Mouse (Mus musculus) neural tube, embryonic 14.5 days (tissue): ENCODE measurements around the gene Atpif1. TPM values are rescaled to one million over a fixed set of nuclear protein-coding genes. Genes with fewer than 3 reads are reported as not detected.
"Not testable (repeated sequence)": the region's sequence is repeated elsewhere in the genome, so short reads cannot be mapped to it uniquely, and the experiment has no call there.

Experiments
- ATAC-seq: fragments of 200-750 bp; cut with Nextera tagmentation; 2 replicates; pipeline ENCODE4 v1.8.0; 2017; ENCODE audit warnings: low read depth, mild to moderate bottlenecking, moderate TSS enrichment, moderate library complexity
- H3K27ac ChIP-seq: fragments of 300-500 bp; sonication (generic); 2 replicates; pipeline ENCODE4 v1.5.1; 2014; ENCODE audit warnings: low read depth, mild to moderate bottlenecking, control low read depth, low read length, moderate library complexity, mixed read lengths
- H3K27me3 ChIP-seq: fragments of 300-500 bp; sonication (generic); 2 replicates; pipeline ENCODE4 v1.6.1; 2014; ENCODE audit warnings: low read length; ENCODE audit not compliant: control insufficient read depth, insufficient read depth
- H3K36me3 ChIP-seq: fragments of 300-500 bp; sonication (generic); 2 replicates; pipeline ENCODE4 v1.6.1; 2014; ENCODE audit warnings: low read length, mixed read lengths; ENCODE audit not compliant: control insufficient read depth, insufficient read depth
- H3K4me1 ChIP-seq: fragments of 300-500 bp; sonication (generic); 2 replicates; pipeline ENCODE4 v1.6.1; 2014; ENCODE audit warnings: low read length; ENCODE audit not compliant: control insufficient read depth, insufficient read depth
- H3K4me2 ChIP-seq: fragments of 300-500 bp; sonication (generic); 2 replicates; pipeline ENCODE4 v1.6.1; 2014; ENCODE audit warnings: mild to moderate bottlenecking, low read depth, low read length, control low read depth
- H3K4me3 ChIP-seq: fragments of 300-500 bp; sonication (generic); 2 replicates; pipeline ENCODE4 v1.5.1; 2014; ENCODE audit warnings: low read depth, low read length, control low read depth, mixed read lengths
- H3K9ac ChIP-seq: fragments of 300-500 bp; sonication (generic); replicated peaks from 2 replicates; pipeline ENCODE4 v1.6.1; 2014; ENCODE audit warnings: low read depth, mild to moderate bottlenecking, control low read depth, low read length, mixed read lengths
- H3K9me3 ChIP-seq: fragments of 300-500 bp; sonication (generic); 2 replicates; pipeline ENCODE4 v1.6.1; 2016; ENCODE audit warnings: low read length; ENCODE audit not compliant: control insufficient read depth
- WGBS: fragments of 180-500 bp; shearing (Covaris S2); extraction: QIAGEN DNeasy Blood & Tissue Kit; methylation state at CpG from one replicate; pipeline ENCODE4 v1.1.7; 2014; 5-methylcytosine and 5-hydroxymethylcytosine counted together
- polyA plus RNA-seq: library from polyadenylated mRNA; unstranded; fragments of >200 nt; fragmentation: Nextera tagmentation; extraction: Ambion mirVana; gene quantifications from 2 replicates; pipeline ENCODE4 v1.2.1, GENCODE M21; 2014

Atpif1 gene
- polyA plus RNA-seq, 1 experiment from 2014 or later, result 1,728 TPM

- not testable (repeated sequence) for H3K9me3 ChIP-seq, ATAC-seq
These were observed 22.1 kb upstream of the Atpif1 start for GRCm38 (mm10) chr4:132555550-132555949.

GRCm38 (mm10) chr4:132554653-132555052 lies 21.2 kb upstream of the Atpif1 start:
- no peak overlapping the region for H3K9ac ChIP-seq
- 86% methylated on average over 8 of the region's 8 CpGs for WGBS
- H3K4me2 ChIP-seq, result no peak overlapping the region
- H3K27ac ChIP-seq, result no peak overlapping the region
- no peaks in the 10 kb centered on the region for H3K27me3 ChIP-seq
- H3K36me3 ChIP-seq, result peaks cover 28% of the 10 kb centered on the region
- no peaks in the 10 kb centered on the region for H3K9me3 ChIP-seq
- H3K4me3 ChIP-seq, result no peak overlapping the region
- ATAC-seq, result no peak
- no peaks in the 10 kb centered on the region for H3K4me1 ChIP-seq

More at GRCm38 (mm10) chr4:132555550-132555949, 22.1 kb upstream of the Atpif1 start:
- 89% methylated on average over 7 of the region's 7 CpGs for WGBS
- H3K36me3 ChIP-seq, result peaks cover 25% of the 10 kb centered on the region
- H3K4me3 ChIP-seq, H3K9ac ChIP-seq, H3K27me3 ChIP-seq, H3K4me2 ChIP-seq, H3K4me1 ChIP-seq, H3K27ac ChIP-seq: not testable (repeated sequence)

DNA sequence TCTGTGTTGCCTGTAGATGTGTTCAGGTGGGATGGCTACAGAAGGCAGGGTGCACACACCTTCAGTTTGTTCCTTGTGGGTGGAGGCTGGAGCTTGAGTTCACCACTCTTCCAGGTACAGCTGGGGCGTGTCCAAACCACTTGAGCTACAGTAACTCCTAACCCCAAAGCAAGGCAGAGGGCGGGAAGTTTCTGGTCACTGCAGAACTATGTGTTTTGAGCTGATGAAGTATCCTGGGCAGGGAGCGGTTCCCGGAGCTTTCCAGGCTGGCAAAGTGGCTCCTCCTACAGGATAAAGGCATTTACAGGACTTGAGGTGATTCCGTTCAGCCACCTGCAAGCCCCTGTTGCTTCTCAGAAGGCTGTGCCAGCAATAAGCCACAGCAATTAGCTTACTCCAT lies 20.8 kb upstream of the Atpif1 start:
- Histone ChIP-seq H3K9me3 (no peaks in the 10 kb centered on the region), H3K27me3 (no peaks in the 10 kb centered on the region), H3K4me2 (no peak overlapping the region), H3K9ac (no peak overlapping the region), H3K4me1 (no peaks in the 10 kb centered on the region), H3K4me3 (no peak overlapping the region), H3K27ac (no peak overlapping the region), H3K36me3 (peaks cover 33% of the 10 kb centered on the region)
- 70% methylated on average over 5 of the region's 5 CpGs for WGBS
- no peak for ATAC-seq

DNA sequence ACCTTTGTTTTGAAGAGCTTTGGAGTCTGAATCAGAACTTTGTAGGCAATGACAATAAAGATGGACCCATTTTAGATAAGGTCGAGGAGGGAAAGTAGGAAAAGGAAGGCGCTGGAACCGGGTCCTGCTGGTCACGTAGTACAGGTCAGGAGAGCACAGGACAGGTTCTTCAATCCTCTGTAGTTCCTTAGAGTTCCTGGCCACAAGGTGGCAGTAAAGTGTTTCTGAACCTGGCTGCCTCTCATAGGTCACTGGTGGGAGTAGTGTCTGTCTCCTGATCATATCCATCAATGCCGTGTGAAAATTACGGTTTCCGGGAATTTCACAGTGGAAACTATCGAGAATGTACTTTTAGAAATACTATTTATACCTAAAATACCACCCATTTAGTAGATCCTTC lies 12.4 kb upstream of the Atpif1 start:
- H3K4me3 ChIP-seq, result no peak overlapping the region
- no peak overlapping the region for H3K9ac ChIP-seq
- no peak overlapping the region for H3K4me2 ChIP-seq
- H3K36me3 ChIP-seq, result peaks cover 59% of the 10 kb centered on the region
- ATAC-seq, result no peak
- H3K9me3 ChIP-seq, result no peaks in the 10 kb centered on the region
- H3K27me3 ChIP-seq, result no peaks in the 10 kb centered on the region
- WGBS, result 45% methylated on average over 8 of the region's 8 CpGs
- H3K4me1 ChIP-seq, result no peaks in the 10 kb centered on the region
- no peak overlapping the region for H3K27ac ChIP-seq

DNA sequence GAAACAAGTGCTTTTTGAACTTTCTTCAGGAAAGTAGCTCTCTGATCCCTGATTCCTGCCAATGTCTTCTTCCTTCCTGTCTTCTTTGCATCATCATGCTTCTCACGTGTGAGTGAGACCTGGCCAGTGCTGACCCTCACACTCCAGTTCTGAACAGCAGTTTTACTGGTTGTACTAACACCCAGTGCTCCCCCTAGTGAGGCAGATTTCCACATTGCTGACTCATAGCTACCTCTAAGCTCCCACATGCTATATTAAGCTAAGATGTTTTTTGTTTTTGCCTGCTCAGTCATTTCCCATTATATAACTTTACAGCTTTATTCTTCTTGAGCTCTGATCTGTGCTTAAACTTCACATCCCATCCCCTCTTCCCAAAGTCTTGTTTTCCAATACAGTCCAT lies 9.3 kb upstream of the Atpif1 start:
- ATAC-seq, result no peak
- Histone ChIP-seq H3K36me3 (peaks cover 54% of the 10 kb centered on the region), H3K4me3 (no peak overlapping the region), H3K4me1 (0 out of 2 replicates have a peak, but pooled peaks cover 1% of the 10 kb centered on the region), H3K27me3 (no peaks in the 10 kb centered on the region), H3K27ac (no peak overlapping the region), H3K9me3 (no peaks in the 10 kb centered on the region), H3K9ac (no peak overlapping the region), H3K4me2 (no peak overlapping the region)
- 74% methylated on average over 1 of the region's 1 CpGs for WGBS

GRCm38 (mm10) chr4:132541413-132541812 lies 8.0 kb upstream of the Atpif1 start:
- Histone ChIP-seq H3K4me3 (no peak overlapping the region), H3K27me3 (no peaks in the 10 kb centered on the region), H3K9ac (no peak overlapping the region), H3K9me3 (no peaks in the 10 kb centered on the region), H3K4me1 (peaks cover 9% of the 10 kb centered on the region), H3K36me3 (peaks cover 43% of the 10 kb centered on the region), H3K4me2 (no peak overlapping the region), H3K27ac (no peak overlapping the region)
- WGBS, result 86% methylated on average over 4 of the region's 4 CpGs
- no peak for ATAC-seq

DNA sequence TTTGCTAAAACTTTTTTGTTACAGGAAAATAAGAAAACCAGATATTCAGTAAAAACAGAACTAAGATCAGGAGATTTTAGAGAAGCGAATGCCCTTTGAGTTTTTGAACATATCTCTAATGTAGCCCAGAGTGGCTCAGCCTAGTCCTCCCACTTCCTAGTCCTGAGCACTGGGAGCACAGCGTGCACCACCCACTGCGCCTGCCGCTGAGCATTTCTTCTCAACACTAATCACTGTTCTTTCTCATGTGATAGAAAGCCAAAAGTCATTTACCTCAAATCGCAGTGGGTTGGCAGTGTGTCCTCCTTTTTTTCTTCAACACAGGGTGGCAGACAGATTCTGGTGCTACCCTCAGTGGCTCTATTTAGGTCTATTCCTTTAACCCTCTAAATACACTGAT lies 6.0 kb upstream of the Atpif1 start:
- H3K36me3 ChIP-seq, result peaks cover 41% of the 10 kb centered on the region
- H3K9me3 ChIP-seq, result no peaks in the 10 kb centered on the region
- H3K4me1 ChIP-seq, result peaks cover 14% of the 10 kb centered on the region
- no peak overlapping the region for H3K27ac ChIP-seq
- no peaks in the 10 kb centered on the region for H3K27me3 ChIP-seq
- H3K4me3 ChIP-seq, result no peak overlapping the region
- H3K9ac ChIP-seq, result no peak overlapping the region
- no peak overlapping the region for H3K4me2 ChIP-seq
- no peak for ATAC-seq
- WGBS, result 92% methylated on average over 5 of the region's 5 CpGs

GRCm38 (mm10) chr4:132535406-132536121 lies 2.1 kb upstream of the Atpif1 start, which contains the start of gene Dnajc8:
TSS of gene Dnajc8 (plus strand) at chr4:132535550.
- peak within 1 kb of the TSS; percentile 78 for H3K27ac ChIP-seq
- peak within 1 kb of the TSS; percentile 87 for H3K4me2 ChIP-seq
- ATAC-seq, result peak; percentile 71
- H3K4me1 ChIP-seq, result peaks cover 19% of the 10 kb centered on the region
- peaks cover 11% of the 10 kb centered on the region; the same call in 1 of the 2 replicates for H3K36me3 ChIP-seq
- peak within 1 kb of the TSS; percentile 91 for H3K9ac ChIP-seq
- under 1% methylated on average over 60 of the region's 60 CpGs for WGBS
- H3K27me3 ChIP-seq, result no peaks in the 10 kb centered on the region; the same call in 1 of the 2 replicates
- no peaks in the 10 kb centered on the region for H3K9me3 ChIP-seq
- peak within 1 kb of the TSS; percentile 100 for H3K4me3 ChIP-seq

GRCm38 (mm10) chr4:132532496-132532895 lies 963 bp downstream of the Atpif1 start:
- no peaks in the 10 kb centered on the region; the same call in 1 of the 2 replicates for H3K27me3 ChIP-seq
- peak overlapping the region; percentile 92 for H3K27ac ChIP-seq
- no peaks in the 10 kb centered on the region for H3K9me3 ChIP-seq
- ATAC-seq, result no peak
- H3K9ac ChIP-seq, result peak overlapping the region; percentile 81
- 32% methylated on average over 5 of the region's 5 CpGs for WGBS
- peak overlapping the region; percentile 85 for H3K4me2 ChIP-seq
- peak overlapping the region; percentile 52 for H3K4me3 ChIP-seq
- H3K36me3 ChIP-seq, result peaks cover 5% of the 10 kb centered on the region
- peaks cover 17% of the 10 kb centered on the region for H3K4me1 ChIP-seq
